Mouse (Mus musculus) embryonic fibroblast, embryonic 13.5 days (primary cell): ENCODE results near the gene Fmnl2. TPM values are rescaled to one million over a fixed set of nuclear protein-coding genes. Genes with fewer than 3 reads are reported as not detected.

Experiments used
- H3K27ac ChIP-seq: 2 replicates; pipeline ENCODE4 v1.5.1; 2012; ENCODE audit warnings: low read length, control low read depth, inconsistent platforms; ENCODE audit not compliant: insufficient read depth
- H3K4me1 ChIP-seq: 2 replicates; pipeline ENCODE4 v1.6.1; 2011; ENCODE audit warnings: low read length; ENCODE audit not compliant: control insufficient read depth, insufficient read depth
- H3K4me3 ChIP-seq: 2 replicates; pipeline ENCODE4 v1.5.1; 2011; ENCODE audit warnings: mild to moderate bottlenecking, control low read depth, low read length; ENCODE audit not compliant: insufficient read depth
- CTCF ChIP-seq: IDR thresholded peaks from 2 replicates; pipeline ENCODE4 v1.5.1; 2011; ENCODE audit warnings: mild to moderate bottlenecking, control low read depth, low read length, moderate library complexity, borderline replicate concordance; ENCODE audit not compliant: insufficient read depth
- POLR2A ChIP-seq: IDR thresholded peaks from 2 replicates; pipeline ENCODE4 v1.6.1; 2011; ENCODE audit warnings: low read depth, mild to moderate bottlenecking, control low read depth, low read length, moderate library complexity
- polyA plus RNA-seq: library from polyadenylated mRNA; stranded (reverse); fragments of >200 nt; gene quantifications from 2 replicates; pipeline ENCODE4 v1.2.4, GENCODE M21; 2011; ENCODE audit warnings: low read depth; ENCODE audit not compliant: missing spikeins, insufficient read length

Gene Fmnl2
- 34.0 and 63.0 TPM in 2 replicates for polyA plus RNA-seq

DNA sequence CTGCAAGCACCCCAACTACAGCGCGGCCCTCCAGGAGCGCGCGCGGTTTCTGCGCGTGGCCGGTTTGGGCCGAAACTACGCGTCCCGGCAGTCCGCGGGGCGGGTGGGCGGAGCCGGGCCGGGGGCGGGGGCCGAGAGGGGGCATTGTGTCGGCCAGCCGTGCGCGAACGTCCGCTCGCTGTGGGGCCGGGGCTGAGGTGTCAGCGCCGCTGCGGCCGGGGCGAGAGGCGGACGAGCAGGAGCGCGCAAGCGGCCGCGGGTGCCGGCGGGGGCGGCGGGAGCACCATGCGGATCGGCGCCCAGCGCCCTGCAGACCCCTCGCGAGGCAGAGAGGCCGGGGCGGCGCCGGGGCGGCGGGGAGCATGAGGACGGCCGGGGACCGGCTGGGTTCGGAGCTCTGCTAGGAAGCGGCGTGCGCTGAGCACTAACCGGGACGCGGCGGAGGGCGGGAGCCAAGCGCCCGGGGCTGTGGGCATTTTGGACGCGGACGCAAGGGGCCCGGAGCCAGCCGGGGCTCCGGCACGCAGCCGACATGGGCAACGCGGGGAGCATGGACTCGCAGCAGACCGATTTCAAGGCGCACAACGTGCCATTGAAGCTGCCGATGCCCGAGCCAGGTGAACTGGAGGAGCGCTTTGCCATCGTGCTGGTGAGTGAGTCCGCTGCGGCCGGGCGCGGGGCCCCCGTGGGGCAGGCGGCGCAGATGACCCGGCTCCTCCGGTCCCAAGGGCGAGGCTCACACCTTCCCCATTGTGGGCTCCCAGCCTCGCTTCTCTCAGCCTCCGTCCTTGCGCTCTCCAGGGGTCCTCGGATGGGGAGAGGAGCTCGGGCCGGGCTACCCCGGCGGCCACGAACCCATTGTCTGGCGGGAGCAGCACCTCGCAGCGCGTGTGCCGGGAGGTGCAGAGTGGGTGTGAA, at the start of gene Fmnl2:
Gene Fmnl2, plus strand, starts transcription at position 250 of the 918 bp plus-strand sequence.
- peak within 1 kb of the TSS; percentile 8; the same call in 1 of the 2 replicates for H3K27ac ChIP-seq
- H3K4me3 ChIP-seq, result peak within 1 kb of the TSS; percentile 93
- TF ChIP-seq CTCF (no peak), POLR2A (peak; percentile 81)
- H3K4me1 ChIP-seq, result peaks cover 15% of the 10 kb centered on the region

DNA sequence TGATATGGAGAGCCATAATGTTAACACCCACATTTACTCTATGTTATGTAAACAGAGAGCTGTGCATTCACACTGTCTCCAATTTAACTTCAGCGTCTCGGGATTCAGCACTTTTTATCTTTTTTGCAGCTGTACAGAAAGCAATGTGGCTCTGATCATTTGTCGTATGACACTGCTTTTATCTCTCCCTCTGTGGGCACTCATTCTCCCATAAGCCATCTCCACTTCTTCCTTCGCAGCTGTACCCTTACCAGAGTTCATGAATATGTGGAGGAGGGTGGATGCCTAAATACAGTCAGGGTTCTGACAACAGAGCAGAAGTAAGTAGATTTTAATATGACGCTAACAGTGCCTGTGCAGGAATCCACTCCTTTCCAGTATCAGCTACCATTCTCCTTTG, 47.7 kb upstream of the Fmnl2 start:
- Histone ChIP-seq H3K4me3 (no peak overlapping the region), H3K4me1 (0 out of 2 replicates have a peak, but pooled peaks cover 3% of the 10 kb centered on the region), H3K27ac (no peak overlapping the region)
- TF ChIP-seq CTCF (no peak), POLR2A (no peak)

DNA sequence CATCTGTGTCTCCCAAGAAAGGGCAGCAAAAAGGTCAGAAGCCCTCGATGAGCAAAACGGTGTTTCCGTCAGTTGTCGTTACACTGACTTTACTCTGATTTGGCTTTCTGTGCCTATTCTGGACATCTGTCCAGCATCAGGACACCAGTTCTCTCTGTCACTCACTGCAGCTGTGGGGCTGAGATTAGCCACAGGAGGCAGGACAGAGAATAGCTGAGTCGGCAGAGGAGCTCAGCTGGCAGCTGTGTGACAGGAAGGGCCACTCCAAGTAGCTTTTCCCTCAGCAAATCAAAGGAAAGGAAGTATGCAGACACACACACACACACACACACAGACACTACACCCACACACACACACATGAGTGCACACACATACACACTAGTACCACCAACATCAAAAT, 46.0 kb upstream of the Fmnl2 start:
- TF ChIP-seq POLR2A, result no peak
- TF ChIP-seq CTCF, result no peak
- H3K27ac ChIP-seq, result no peak overlapping the region
- H3K4me3 ChIP-seq, result no peak overlapping the region
- 0 out of 2 replicates have a peak, but pooled peaks cover 3% of the 10 kb centered on the region for H3K4me1 ChIP-seq

DNA sequence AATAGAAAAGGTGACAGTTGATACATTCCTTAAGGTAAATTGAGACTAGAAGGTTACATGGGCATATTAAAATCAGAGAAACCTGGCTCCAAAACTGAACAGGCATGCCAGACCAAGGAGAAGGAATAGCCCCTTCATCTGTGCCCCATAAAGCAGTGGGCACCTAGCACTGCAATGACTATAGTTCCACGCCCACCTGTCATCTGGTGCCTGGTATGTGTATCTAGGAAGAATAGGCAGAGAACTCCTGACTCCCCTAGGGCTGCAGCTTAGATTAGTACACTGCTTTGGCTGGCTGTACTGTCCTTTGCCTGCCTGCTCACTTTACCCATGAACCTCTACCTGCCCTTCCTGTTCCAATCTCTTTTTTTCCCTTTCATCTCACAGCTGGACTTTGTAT, 40.3 kb upstream of the Fmnl2 start:
- no peak for TF ChIP-seq CTCF
- TF ChIP-seq POLR2A, result no peak
- Histone ChIP-seq H3K4me3 (no peak overlapping the region), H3K27ac (no peak overlapping the region), H3K4me1 (no peaks in the 10 kb centered on the region)

DNA sequence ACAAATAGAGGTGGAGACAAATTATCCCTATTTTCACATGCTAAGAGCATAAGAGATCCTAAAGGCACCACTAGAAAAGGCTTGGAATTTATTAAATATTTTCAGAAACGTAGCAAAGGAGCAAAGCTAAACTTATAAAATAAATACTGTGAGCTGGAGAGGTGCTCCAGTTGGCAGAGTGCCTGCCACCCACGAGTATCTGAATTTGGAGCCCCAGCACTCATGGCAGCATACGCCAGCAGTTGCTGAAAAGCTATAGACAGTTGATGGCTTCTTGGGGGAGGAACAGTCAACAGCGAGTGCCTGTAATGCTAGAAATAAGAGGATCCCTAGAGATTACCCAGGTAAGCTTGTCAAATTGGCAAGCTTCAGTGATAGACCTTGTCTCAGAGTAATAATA, 38.7 kb upstream of the Fmnl2 start:
- H3K27ac ChIP-seq, result no peak overlapping the region
- TF ChIP-seq POLR2A (no peak), CTCF (no peak)
- H3K4me3 ChIP-seq, result no peak overlapping the region
- no peaks in the 10 kb centered on the region for H3K4me1 ChIP-seq

DNA sequence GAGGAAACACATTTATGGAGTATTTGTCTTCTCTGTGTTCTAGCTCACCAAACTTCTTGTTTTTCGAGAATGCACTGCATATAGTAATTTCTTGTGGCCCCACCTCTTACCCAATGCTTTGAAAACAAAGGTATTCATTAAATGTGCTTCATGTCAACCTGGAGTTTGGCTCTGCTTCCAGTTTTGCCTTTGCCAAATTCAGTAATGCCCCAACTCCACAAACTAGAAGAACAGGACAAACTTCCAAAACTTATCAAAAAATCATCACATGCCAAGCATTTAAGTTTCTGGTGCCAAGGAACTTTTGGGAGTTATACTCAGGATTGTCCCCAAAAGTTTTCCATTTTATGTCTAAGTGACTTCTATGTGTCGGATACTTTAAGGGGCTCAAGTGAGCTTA, 35.4 kb upstream of the Fmnl2 start:
- Histone ChIP-seq H3K4me1 (no peaks in the 10 kb centered on the region), H3K4me3 (no peak overlapping the region), H3K27ac (no peak overlapping the region)
- TF ChIP-seq CTCF (no peak), POLR2A (no peak)

DNA sequence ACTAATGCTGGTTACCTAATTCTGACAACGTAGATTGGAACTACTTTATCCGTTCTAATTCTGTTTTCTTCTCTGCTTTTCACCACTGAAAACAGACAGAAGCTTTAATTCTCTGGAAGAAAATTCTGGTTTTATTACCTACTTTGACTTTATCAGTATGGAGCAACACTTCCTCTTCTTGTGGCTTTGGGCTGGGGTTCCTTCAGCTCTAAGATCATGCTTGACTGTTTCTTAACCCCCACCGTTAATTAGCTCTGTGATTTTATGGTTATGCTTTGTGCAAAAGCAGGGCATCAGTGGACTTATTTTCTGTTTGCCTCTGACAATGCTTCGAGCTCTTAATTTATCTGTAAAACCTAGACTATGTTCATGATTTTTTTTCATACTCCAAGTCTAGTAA, 29.6 kb upstream of the Fmnl2 start:
- no peak overlapping the region for H3K27ac ChIP-seq
- H3K4me3 ChIP-seq, result no peak overlapping the region
- TF ChIP-seq CTCF (no peak), POLR2A (no peak)

DNA sequence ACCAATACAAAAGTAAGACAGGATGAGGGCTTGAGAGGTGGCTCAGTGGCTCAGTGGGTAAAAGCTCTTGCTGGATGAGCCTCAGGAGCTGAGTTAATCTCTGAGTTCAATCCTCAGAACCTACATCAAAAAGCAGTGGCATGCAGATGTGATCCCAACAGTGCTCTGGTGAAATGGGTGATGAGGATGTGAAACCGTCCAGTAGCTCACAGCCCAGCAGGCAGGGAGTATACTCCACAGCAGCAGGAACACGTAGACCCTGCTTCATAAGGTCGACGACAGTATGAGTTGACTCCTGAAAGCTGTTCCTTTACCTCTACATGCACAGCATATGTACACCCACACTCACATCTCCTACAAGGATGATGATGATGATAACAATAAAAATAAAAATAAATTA, 27.1 kb upstream of the Fmnl2 start:
- Histone ChIP-seq H3K4me1 (no peaks in the 10 kb centered on the region), H3K27ac (no peak overlapping the region), H3K4me3 (no peak overlapping the region)
- TF ChIP-seq CTCF (no peak), POLR2A (no peak)

More for the DNA sequence above, 29.6 kb upstream of the Fmnl2 start:
- no peaks in the 10 kb centered on the region for H3K4me1 ChIP-seq

DNA sequence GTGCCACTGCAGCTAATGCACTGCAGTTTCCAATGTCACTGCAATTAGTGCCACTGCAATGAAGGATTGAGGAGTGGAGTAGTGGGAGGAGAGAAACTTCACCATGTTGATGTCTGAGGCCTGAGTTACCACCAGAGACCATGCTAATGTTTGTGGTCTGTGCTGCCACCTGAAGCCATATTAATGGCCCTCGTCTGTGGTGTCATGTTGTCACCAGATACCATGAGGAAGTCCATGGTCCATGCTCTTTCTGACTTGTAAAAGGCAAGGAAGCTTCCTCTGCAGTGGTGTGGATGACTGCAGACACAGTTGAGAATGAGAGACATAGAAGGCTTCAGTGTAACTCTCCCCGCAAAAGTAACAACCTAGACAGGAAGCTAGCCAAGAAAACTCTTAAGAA, 26.1 kb upstream of the Fmnl2 start:
- no peaks in the 10 kb centered on the region for H3K4me1 ChIP-seq
- H3K27ac ChIP-seq, result no peak overlapping the region
- TF ChIP-seq CTCF (no peak), POLR2A (no peak)

DNA sequence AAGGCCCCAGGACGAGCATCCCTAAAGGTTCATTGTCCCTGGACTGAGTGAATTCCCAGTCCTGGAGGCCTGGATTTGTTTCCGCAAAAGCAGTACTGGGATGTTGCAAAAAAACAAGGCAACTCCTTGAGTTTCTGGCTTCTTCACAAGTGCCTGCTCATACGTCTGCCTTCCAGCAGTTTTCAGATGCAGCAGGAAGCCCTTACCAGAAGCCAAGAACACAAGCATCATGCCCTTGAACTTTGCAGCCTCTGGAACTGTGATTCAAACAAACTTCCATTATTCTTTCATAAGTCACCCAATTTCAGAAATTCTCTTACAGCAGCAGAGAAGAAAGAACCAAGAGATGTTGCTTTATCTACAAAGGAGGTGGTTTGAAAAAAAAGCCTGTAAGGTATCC, 21.9 kb upstream of the Fmnl2 start:
- no peak overlapping the region for H3K27ac ChIP-seq
- H3K4me1 ChIP-seq, result no peaks in the 10 kb centered on the region
- no peak overlapping the region for H3K4me3 ChIP-seq
- TF ChIP-seq CTCF (no peak), POLR2A (no peak)

More for the DNA sequence above, 26.1 kb upstream of the Fmnl2 start:
- no peak overlapping the region for H3K4me3 ChIP-seq
